Mouse (Mus musculus) kidney, adult 11 months (tissue): Measurements from ENCODE around the gene Rbbp6.

Experiments used
- DNase-seq: peaks from one replicate; pipeline ENCODE4 v3.0.0; 2022

Rbbp6 gene

GRCm38 (mm10) chr7:122965386-122965785 lies at the start of gene Rbbp6:
Gene Rbbp6 (plus strand): TSS chr7:122965686.
- no peak for DNase-seq

GRCm38 (mm10) chr7:122919728-122920582 lies 45.5 kb upstream of the Rbbp6 start:
- no peak for DNase-seq

DNA sequence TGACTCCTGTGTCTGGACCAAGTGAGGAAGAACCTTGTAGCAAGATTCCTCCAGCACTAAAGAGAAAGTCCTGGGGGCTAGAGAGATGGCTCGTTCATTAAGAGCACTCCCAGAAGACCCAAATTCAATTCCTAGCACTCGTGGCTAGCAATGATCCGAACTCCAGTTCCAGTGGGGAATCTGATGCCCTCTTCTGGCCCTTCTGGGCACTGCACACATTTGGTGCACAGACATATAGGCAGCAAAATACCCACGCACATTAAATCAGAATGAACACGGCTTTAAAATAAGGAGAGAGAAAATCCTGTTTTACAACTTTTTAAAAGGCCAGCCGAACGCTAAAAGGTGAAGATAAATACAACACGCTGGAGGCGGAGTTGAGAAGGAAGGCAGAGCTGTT lies 43.9 kb upstream of the Rbbp6 start:
- no peak for DNase-seq

DNA sequence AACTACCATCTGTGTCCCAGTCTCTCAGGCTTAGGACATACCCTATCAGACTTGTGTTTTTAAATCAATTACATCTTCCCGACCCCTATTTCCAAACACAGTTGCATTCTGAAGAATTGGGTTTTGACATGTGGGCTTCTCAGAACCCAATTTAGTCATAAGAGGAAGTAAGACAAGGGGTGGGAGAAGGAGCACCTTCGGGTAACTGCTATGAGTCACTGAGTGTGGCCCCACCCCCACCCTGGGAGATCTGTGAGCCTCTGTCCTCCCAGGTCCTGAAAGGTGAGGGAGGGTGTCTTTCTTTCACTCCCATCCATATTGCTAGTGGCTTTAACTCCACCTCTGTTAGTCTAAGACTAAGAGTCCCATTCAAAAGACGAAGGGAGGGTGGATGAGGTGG lies 41.2 kb upstream of the Rbbp6 start:
- DNase-seq: no peak

DNA sequence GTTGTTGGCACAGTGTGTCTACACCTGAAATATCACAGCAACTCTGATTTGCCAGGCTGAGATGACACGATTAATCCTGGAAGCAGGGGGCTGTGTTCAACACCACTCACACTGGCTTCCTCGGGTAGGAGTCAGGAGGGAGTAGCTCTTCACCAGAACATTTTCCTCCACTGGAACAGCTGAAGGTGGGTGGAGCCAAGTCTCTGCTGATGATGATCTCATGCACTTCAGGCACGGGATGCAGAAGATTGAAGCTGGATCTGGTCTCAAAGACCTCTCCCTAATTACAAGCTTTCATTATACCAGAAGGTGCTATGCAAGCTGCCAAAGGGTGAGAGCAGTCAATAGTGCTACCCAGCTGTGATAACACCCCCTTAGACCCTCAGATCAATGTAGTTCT lies 35.0 kb upstream of the Rbbp6 start:
- DNase-seq: no peak

DNA sequence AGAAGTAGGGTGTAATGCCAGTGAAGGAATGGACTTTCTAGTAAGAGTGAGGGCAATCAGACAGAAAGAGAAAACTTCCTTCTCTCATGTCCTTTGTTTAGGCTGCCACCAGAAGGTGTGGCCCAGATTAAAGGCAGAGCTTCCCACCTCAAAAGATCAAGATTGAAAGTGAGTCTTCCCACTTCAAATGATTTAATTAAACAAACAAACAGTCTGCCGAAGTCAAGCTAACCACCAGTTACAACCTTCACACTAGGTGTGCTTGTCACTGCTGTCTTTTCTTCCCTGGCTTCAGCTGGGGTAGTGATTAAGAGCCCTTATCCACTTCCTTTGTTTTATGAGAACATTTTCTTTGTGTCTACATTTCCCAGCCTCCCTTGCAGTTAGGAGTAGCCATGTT lies 33.3 kb upstream of the Rbbp6 start:
- no peak for DNase-seq

GRCm38 (mm10) chr7:122936626-122937025 lies 28.9 kb upstream of the Rbbp6 start:
- no peak for DNase-seq

DNA sequence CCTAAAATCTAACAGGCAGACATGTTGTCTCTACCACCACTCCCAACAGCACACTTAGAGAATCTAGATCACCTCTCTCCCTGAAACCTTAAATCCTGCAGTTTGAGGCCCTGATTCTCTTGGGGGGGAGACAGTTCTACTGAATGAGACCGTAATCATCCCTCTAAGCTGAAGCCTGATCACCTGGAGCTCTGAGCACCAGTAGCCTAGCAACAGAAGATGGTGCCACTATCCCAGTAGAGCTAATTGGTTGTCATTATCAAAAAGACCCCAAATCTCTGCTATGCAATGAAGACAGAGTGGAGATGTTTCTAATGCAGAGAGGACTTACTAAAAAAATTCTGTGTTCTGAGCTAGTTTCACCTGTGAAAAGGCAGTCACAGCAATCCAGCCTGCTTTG lies 27.3 kb upstream of the Rbbp6 start:
- DNase-seq: no peak

GRCm38 (mm10) chr7:122939181-122939580 lies 26.3 kb upstream of the Rbbp6 start:
- no peak for DNase-seq

- DNase-seq: no peak
These were observed 25.0 kb upstream of the Rbbp6 start for GRCm38 (mm10) chr7:122940371-122941075.

GRCm38 (mm10) chr7:122942111-122942510 lies 23.4 kb upstream of the Rbbp6 start:
- DNase-seq: no peak

DNA sequence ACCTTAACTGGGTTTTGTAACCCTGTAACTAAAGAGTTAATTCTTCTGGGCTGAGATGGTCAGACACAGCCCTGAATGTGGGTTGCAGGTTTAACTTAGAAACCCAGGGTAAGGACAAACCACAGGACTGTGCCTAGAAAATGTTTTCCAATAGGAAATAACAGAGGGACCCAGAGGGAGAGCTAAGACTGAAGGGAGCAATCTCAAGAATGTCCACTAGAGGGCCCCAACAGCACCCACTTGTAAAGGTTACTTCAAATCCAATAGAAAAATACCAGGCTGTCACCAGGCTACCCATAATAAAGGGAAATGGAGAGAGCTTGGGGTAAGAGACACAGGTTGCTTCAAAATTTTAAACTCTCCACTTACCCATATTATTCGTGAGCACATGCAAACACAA lies 20.3 kb upstream of the Rbbp6 start:
- peak; percentile 64 for DNase-seq

- no peak for DNase-seq
These were observed 16.2 kb upstream of the Rbbp6 start for GRCm38 (mm10) chr7:122949268-122949667.

DNA sequence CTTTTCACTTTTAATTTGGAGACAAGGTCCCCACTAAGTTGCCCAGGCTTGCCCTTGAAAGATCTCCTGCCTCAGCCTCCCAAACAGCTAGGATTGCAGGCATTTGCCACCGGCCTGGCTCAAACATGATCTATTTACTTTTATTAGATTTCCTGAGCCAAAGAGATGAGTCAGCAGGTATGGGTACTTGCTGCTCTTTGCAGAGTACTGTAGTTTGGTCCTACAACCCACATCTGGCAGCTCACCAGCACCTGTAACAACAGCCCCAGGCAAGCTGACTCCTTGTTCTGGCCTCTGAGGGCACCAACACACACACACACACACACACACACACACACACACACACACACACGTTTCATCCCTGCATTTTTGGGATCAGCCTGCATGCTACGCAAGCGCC lies 14.0 kb upstream of the Rbbp6 start:
- DNase-seq: no peak

DNA sequence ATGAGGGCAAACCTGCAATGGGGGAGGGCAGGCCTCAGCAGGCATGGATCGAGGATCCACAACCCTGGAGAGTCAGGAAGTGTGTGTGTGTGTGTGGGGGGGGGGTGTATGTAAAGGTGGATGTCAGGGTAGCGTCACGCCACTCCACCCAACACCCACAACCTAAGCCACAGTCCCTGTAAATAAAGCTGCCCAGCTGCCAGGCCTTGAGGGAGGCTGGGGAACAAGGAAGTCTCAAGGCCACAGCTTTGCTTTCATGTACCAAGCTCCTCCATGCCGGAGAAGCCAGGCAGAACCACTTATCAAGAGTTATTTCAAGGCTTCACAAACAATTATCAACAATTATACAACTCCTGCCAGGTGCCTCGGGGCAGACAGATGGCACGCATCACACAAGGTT lies 13.4 kb upstream of the Rbbp6 start:
- DNase-seq: no peak

DNA sequence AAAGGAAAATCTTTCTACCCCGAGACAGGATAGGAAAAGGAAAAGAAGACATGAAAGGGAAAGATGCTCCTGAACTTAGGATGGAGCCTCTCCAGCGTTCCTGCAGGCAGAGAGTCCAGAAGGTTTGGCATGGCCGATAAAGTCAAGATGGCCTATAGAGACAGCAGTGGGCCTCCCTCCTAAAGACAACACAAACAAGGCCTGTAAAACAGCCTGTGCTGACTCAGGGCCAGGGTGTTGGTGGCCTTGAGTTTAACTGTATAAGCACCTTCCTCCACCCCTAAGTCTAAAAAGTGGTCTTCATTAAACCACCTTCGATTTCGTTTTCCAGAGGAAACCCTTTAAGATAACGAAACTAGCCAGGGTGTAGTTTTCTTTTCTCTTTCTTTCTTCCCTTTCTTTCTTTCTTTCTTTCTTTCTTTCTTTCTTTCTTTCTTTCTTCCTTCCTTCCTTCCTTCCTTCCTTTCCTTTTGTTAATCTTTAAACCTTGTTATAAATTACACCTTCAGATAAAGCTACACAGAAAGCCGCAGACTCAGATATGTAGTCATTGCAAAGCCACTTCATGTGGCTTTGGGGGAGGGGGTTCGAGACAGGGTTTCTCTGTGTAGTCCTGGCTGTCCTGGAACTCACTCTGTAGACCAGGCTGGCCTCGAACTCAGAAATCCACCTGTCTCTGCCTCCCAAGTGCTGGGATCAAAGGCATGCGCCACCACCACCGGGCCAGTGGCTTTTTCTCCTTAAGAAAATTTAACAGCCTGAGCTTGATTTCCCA lies 10.8 kb upstream of the Rbbp6 start:
- DNase-seq: no peak

GRCm38 (mm10) chr7:122955226-122955955 lies 10.1 kb upstream of the Rbbp6 start:
- DNase-seq: no peak

- no peak for DNase-seq
These were observed 3.3 kb downstream of the Rbbp6 start for GRCm38 (mm10) chr7:122968751-122969150.

GRCm38 (mm10) chr7:122969231-122970032 lies 3.9 kb downstream of the Rbbp6 start:
- DNase-seq: peak; percentile 88

DNA sequence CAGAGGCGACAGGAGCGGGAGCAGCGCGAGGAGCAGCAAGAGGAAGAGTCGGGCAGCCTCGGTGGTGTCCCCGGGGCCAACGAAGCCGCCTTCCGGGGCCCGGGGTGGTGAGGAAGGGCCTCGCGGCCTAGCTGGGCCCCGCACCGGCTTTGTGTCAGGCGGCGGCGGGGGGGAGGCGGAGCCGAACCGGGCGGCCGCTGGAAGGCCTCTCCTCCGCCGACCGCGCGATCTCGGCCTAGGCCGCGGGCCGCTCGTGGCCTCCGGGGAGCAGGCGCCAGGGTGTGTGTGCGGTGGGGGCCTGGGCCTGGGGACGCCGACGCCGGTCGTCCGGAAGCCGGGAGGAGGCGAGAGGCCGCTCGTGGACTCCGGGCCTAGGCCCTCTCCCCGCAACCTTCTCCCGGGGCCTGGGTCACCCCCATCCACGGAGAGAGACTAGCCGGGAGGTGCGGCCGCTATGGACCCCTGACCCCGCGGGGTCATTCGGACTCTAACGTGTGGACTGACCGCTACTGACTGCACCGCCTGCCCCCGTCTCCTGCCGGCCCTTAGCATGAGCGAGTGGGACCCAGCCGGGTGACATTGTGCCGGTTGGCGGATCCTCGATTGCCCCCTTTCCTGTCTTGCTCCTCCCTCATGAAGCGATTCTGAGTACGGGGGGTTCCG lies 4.8 kb downstream of the Rbbp6 start:
- peak; percentile 46 for DNase-seq

GRCm38 (mm10) chr7:122970864-122971420 lies 5.5 kb downstream of the Rbbp6 start:
- no peak for DNase-seq
